Mouse (Mus musculus) G1E (cell line): ENCODE measurements at regions not wholly inside any gene's neighbourhood (a gene's known extent, or its start where the extent isn't known, plus 50 kb on each side); places are given as distances from the start of the nearest gene placed in this dataset.
A peak's percentile ranks its signal among the peaks of the same experiment; 100 is the strongest.
"Not testable (repeated sequence)": the region's sequence is repeated elsewhere in the genome, so short reads cannot be mapped to it uniquely, and the experiment has no call there.

Experiments used
- ATAC-seq: 2 replicates; pipeline ENCODE4 v1.8.0; 2016; ENCODE audit warnings: mild to moderate bottlenecking; ENCODE audit not compliant: insufficient number of reproducible peaks, poor library complexity, low FRiP score, severe bottlenecking; ENCODE audit errors: extremely low read depth
- DNase-seq: peaks from one replicate; pipeline ENCODE4 v3.0.0; 2012; ENCODE audit warnings: low spot score
- H3K27me3 ChIP-seq: 2 replicates; pipeline ENCODE4 v1.6.1; 2012; ENCODE audit warnings: mild to moderate bottlenecking, low read length, inconsistent platforms; ENCODE audit not compliant: insufficient read depth
- H3K36me3 ChIP-seq: replicated peaks from 2 replicates; pipeline ENCODE3; 2012; ENCODE audit warnings: mild to moderate bottlenecking, inconsistent platforms
- H3K4me1 ChIP-seq: 2 replicates; pipeline ENCODE4 v1.6.1; 2012; ENCODE audit warnings: low read depth, low read length, inconsistent platforms, mixed read lengths; ENCODE audit not compliant: insufficient read depth
- H3K4me3 ChIP-seq: 2 replicates; pipeline ENCODE4 v1.5.1; 2012; ENCODE audit warnings: low read depth, mild to moderate bottlenecking, inconsistent platforms, low read length, moderate library complexity, mixed read lengths
- H3K9me3 ChIP-seq: replicated peaks from 2 replicates; pipeline ENCODE4 v1.6.1; 2012; ENCODE audit warnings: inconsistent platforms
- CTCF ChIP-seq: IDR thresholded peaks from 2 replicates; pipeline ENCODE4 v1.5.1; 2012; ENCODE audit warnings: low read depth, low read length, inconsistent platforms, mixed read lengths
- GATA1 ChIP-seq: IDR thresholded peaks from 2 replicates; pipeline ENCODE4 v1.6.1; 2012; ENCODE audit warnings: borderline replicate concordance, low read length, inconsistent platforms, mixed read lengths
- GATA2 ChIP-seq: IDR thresholded peaks from 2 replicates; pipeline ENCODE4 v1.6.1; 2012; ENCODE audit warnings: low read depth, low read length, inconsistent platforms, borderline replicate concordance
- POLR2AphosphoS5 ChIP-seq: IDR thresholded peaks from 2 replicates; pipeline ENCODE4 v1.6.1; 2012; ENCODE audit warnings: low read depth, low read length, inconsistent platforms; ENCODE audit not compliant: insufficient replicate concordance
- TAL1 ChIP-seq: conservative IDR thresholded peaks from 2 replicates; pipeline ENCODE4 v1.6.1; 2012; ENCODE audit warnings: low read depth, low read length, inconsistent platforms, mixed read lengths

DNA sequence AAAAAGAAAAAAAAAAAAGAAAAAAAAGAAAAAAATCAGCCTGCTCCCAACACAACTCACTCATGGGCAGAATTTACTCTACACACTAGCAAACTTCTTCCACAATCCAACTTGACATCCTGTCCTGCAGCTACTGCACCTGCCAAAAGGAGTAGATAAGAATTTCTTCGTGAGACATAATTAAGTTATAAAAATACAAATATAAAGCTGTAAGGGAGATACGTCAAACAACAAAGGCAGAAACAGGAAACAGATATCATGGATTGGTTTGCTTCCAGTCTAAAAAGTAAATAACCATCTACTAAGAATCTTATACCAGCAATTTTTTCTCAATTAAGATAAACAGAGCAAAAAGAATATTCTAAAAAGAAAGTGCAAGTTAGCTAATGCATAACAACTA, 390.3 kb downstream of the Pih1d3 start:
- ATAC-seq (no peak), DNase-seq (no peak)
- Histone ChIP-seq H3K27me3 (no peaks in the 10 kb centered on the region), H3K9me3 (no peaks in the 10 kb centered on the region), H3K4me3 (no peak overlapping the region), H3K36me3 (no peaks in the 10 kb centered on the region), H3K4me1 (no peaks in the 10 kb centered on the region)
- TF ChIP-seq GATA1 (no peak), CTCF (no peak), GATA2 (no peak), POLR2AphosphoS5 (no peak), TAL1 (no peak)

DNA sequence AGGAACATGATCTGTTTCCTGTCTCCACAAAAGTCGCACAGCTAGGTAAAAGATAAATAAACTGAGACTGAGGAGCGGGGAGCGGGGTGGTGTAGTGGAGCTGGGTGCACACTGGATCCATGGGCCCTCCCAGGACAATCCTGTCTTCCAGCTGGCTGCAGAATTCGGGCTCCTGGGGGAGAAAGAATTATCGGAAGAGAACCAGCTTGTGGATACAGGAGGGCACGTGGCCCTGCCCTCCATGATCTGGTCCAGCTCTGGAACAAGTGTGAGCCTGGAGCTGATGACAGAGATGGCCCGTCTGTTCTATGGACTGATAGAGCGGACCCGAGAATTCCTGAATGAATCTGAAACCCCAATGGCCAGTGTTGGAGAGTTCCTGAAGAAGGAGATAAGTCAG, 392.6 kb downstream of the Pih1d3 start:
- not testable (repeated sequence) for H3K4me1 ChIP-seq, H3K4me3 ChIP-seq, H3K27me3 ChIP-seq, H3K36me3 ChIP-seq, ATAC-seq, DNase-seq, H3K9me3 ChIP-seq

DNA sequence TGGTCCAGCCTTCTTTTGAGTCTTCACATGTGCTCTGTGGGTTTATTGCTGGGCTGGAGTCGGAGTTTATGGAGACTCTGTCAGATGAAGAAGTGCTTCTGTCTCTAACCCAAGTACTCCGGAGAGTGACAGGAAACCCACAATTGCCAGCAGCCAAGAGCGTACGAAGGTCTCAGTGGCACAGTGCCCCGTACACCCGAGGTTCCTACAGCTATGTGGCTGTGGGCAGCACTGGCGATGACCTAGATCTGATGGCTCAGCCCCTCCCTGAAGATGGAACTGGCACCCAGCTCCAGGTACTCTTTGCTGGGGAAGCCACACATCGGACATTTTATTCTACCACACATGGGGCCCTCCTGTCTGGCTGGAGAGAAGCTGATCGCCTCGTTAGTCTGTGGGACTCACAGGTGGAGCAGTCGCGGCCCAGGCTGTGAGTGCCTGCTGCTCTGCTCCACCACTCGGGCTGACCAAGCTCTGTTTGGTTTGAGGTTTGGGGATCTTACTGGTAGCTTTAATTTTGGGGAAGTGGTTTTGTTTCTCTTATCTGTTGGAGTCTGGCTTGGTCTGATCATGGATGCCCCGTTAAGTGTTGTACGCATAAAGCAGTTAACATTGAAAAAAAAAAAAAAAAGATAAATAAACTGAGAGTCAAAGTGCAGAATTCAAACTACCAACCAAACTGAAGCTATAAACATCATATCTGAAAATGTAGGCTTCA, 393.8 kb downstream of the Pih1d3 start:
- H3K9me3 ChIP-seq, H3K4me1 ChIP-seq, H3K27me3 ChIP-seq, H3K36me3 ChIP-seq, DNase-seq, H3K4me3 ChIP-seq: not testable (repeated sequence)
- peak; percentile 68 for ATAC-seq

DNA sequence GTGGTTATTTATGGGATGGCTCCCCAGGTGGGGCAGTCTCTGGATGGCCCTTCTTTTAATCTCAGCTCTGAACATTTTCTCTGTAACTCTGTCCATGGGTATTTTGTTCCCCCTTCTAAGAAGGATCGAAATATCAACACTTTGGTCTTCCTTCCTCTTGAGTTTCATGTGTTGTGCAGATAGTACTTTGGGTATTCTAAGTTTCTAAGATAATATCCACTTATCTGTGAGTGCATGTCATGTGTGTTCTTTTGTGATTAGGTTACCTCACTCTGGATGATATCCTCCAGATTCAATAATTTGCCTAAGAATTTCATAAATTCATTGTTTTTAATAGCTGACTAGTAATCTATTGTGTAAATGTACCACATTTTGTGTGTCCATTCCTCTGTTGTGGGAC, 411.7 kb downstream of the Pih1d3 start:
- H3K27me3 ChIP-seq, result no peaks in the 10 kb centered on the region
- H3K36me3 ChIP-seq, result no peaks in the 10 kb centered on the region
- H3K9me3 ChIP-seq, result no peaks in the 10 kb centered on the region
- no peak for TF ChIP-seq GATA2
- TF ChIP-seq TAL1, result no peak
- TF ChIP-seq GATA1, result no peak
- TF ChIP-seq POLR2AphosphoS5, result no peak
- TF ChIP-seq CTCF, result no peak
- H3K4me1 ChIP-seq, result no peaks in the 10 kb centered on the region
- no peak for ATAC-seq
- no peak overlapping the region for H3K4me3 ChIP-seq
- DNase-seq, result no peak

DNA sequence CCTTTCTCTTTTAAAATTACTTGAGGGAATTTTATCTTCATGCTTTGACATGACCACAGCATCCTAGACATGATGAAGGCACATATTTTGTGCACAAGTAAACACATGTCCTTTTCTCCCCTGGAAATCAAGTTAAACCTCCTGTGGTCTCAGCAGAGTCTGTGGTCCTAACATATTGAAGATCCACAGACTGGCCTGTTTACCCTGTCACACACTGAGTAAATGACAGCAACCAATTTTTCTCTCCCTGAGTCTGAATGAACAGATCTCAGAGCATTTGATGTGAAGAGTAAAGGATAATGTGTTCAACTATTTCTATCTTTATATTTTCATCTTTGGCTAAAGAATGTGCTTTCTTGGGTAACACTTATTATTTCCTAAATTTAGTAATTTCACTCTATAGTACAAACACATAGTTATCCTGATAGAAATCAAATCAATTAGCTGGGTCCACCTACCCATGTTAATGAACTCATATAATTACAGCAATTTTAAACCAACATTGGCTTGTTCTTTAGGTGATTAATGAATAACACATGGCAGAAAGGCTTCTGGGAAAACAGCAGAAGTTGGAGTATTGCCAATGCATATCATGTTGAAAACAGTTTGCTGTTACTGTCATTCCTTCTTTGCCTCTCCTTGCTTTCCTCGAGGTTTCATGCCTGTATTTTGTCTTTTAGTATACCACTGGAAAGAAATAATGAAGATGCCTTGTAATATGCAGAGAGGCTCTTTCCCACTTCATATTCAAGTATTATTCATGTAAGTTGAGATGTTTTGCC, 414.1 kb downstream of the Pih1d3 start:
- ATAC-seq (no peak), DNase-seq (no peak)
- H3K36me3 ChIP-seq, result no peaks in the 10 kb centered on the region
- TF ChIP-seq POLR2AphosphoS5 (no peak), GATA2 (no peak), CTCF (no peak), TAL1 (no peak), GATA1 (no peak)
- no peak overlapping the region for H3K4me3 ChIP-seq
- no peaks in the 10 kb centered on the region for H3K27me3 ChIP-seq
- H3K9me3 ChIP-seq, result no peaks in the 10 kb centered on the region
- H3K4me1 ChIP-seq, result no peaks in the 10 kb centered on the region

DNA sequence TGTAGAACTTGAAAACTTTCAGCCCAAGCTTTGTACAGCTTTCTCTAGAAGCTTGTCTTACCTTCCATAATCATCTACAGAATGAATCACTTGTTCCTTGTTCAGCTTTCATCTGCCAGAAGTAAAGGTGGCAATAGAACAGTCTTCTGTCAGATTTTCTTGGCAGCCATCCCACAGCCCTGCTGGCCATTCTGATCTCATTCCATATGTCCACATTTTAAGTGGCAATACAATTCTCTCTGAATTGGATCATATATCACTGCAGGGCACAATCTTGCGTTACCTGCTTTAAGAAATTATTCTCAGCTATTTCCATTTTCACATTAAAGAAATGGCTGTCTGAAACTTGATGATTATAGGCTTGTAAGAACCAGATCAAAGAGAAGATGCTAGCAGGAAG, 422.5 kb downstream of the Pih1d3 start:
- no peaks in the 10 kb centered on the region for H3K36me3 ChIP-seq
- H3K4me1 ChIP-seq, result no peaks in the 10 kb centered on the region
- no peak overlapping the region for H3K4me3 ChIP-seq
- ATAC-seq (no peak), DNase-seq (no peak)
- no peaks in the 10 kb centered on the region for H3K9me3 ChIP-seq
- H3K27me3 ChIP-seq, result no peaks in the 10 kb centered on the region
- TF ChIP-seq TAL1 (no peak), GATA2 (no peak), CTCF (no peak), POLR2AphosphoS5 (no peak), GATA1 (no peak)

DNA sequence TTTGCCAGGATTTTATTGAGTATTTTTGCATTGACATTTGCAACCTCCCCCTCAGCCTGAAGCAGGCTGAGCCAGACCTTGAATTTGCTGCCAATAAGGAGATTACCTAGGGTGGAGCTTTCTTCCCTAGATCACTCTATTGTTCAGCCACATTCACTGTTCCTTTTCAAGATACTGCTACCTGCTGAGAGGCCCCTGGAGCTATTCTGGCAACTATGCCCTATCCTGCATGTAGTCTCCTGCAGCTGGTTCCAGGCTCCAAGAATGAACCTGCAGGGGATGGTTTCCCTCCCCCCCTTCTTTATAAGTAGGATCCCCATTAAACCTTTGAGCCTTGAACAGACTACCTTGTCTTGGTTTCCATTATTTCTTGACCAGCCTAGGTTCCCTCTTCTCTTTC, 455.9 kb downstream of the Pih1d3 start:
- ATAC-seq, result no peak
- no peak overlapping the region for H3K4me3 ChIP-seq
- H3K4me1 ChIP-seq, result no peaks in the 10 kb centered on the region
- TF ChIP-seq POLR2AphosphoS5 (no peak), CTCF (no peak), TAL1 (no peak), GATA1 (no peak), GATA2 (no peak)
- H3K36me3 ChIP-seq, result no peaks in the 10 kb centered on the region
- no peak for DNase-seq
- H3K27me3 ChIP-seq, result no peaks in the 10 kb centered on the region
- H3K9me3 ChIP-seq, result peaks cover 6% of the 10 kb centered on the region; the same call in 1 of the 2 replicates
